Mouse (Mus musculus) hindbrain, embryonic 10.5 days (tissue): ENCODE data around the gene Ugt1a6a. TPM values are rescaled to one million over a fixed set of nuclear protein-coding genes. Genes with fewer than 3 reads are reported as not detected.

Experiments used
- DNase-seq: peaks from one replicate; pipeline ENCODE4 v3.0.0-alpha.2; 2017; ENCODE audit warnings: low spot score
- H3K27ac ChIP-seq: fragments of 300-500 bp; sonication (generic); 2 replicates; pipeline ENCODE4 v1.5.1; 2016; ENCODE audit warnings: mild to moderate bottlenecking, moderate library complexity
- H3K27me3 ChIP-seq: fragments of 300-500 bp; sonication (generic); 2 replicates; pipeline ENCODE4 v1.6.1; 2016; ENCODE audit warnings: mild to moderate bottlenecking; ENCODE audit not compliant: poor library complexity, insufficient read depth, severe bottlenecking
- H3K36me3 ChIP-seq: fragments of 300-500 bp; sonication (generic); 2 replicates; pipeline ENCODE4 v1.6.1; 2016; ENCODE audit warnings: mild to moderate bottlenecking, moderate library complexity
- H3K4me1 ChIP-seq: fragments of 300-500 bp; sonication (generic); replicated peaks from 2 replicates; pipeline ENCODE4 v1.6.1; 2016; ENCODE audit warnings: mild to moderate bottlenecking
- H3K4me3 ChIP-seq: fragments of 300-500 bp; sonication (generic); 2 replicates; pipeline ENCODE4 v1.5.1; 2016; ENCODE audit warnings: mild to moderate bottlenecking, moderate library complexity
- H3K9me3 ChIP-seq: fragments of 300-500 bp; sonication (generic); 2 replicates; pipeline ENCODE4 v1.6.1; 2016; ENCODE audit warnings: mild to moderate bottlenecking, moderate library complexity
- WGBS: fragments of 180-500 bp; shearing (Covaris S2); methylation state at CpG from one replicate; pipeline ENCODE4 v1.1.7; 2016; 5-methylcytosine and 5-hydroxymethylcytosine counted together
- polyA plus RNA-seq: library from polyadenylated mRNA; unstranded; fragments of >200 nt; fragmentation: Nextera tagmentation; extraction: Ambion mirVana; gene quantifications from 2 replicates; pipeline ENCODE4 v1.2.1, GENCODE M21; 2016

The Ugt1a6a gene
- polyA plus RNA-seq, 1 experiment from 2014 or later, result 0.31 TPM

DNA sequence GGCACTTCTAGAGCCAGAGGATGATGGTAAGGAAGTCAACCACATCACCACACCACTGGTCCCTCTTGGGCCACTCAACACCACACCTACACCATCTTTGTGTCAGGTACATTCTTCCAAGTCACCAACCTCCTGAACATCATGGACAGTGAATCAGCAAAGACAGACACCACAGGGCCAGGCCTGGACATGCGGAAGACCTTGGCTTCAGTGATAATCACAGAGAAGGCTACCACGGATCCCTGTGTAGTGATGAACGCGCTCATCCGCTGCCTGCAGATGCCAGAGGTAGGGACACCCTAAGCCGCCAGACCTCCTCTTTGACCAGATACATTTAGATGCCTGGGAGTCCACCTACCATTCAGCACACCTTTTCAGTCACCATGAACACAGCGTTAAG is 93.5 kb downstream of the Ugt1a6a start:
- no peak overlapping the region for H3K4me3 ChIP-seq
- H3K27ac ChIP-seq, result no peak overlapping the region
- H3K4me1 ChIP-seq, result no peaks in the 10 kb centered on the region
- 69% methylated on average over 7 of the region's 7 CpGs for WGBS
- no peaks in the 10 kb centered on the region for H3K36me3 ChIP-seq
- peaks cover 79% of the 10 kb centered on the region for H3K9me3 ChIP-seq
- no peaks in the 10 kb centered on the region for H3K27me3 ChIP-seq
- DNase-seq, result no peak

- peaks cover 93% of the 10 kb centered on the region for H3K9me3 ChIP-seq
- no peak for DNase-seq
- H3K27ac ChIP-seq, result no peak overlapping the region
- no peaks in the 10 kb centered on the region for H3K27me3 ChIP-seq
- H3K4me1 ChIP-seq, result no peaks in the 10 kb centered on the region
- 76% methylated on average over 3 of the region's 3 CpGs for WGBS
- H3K4me3 ChIP-seq, result no peak overlapping the region
- no peaks in the 10 kb centered on the region for H3K36me3 ChIP-seq
Observed at GRCm38 (mm10) chr1:88229566-88229965, 95.0 kb downstream of the Ugt1a6a start.

DNA sequence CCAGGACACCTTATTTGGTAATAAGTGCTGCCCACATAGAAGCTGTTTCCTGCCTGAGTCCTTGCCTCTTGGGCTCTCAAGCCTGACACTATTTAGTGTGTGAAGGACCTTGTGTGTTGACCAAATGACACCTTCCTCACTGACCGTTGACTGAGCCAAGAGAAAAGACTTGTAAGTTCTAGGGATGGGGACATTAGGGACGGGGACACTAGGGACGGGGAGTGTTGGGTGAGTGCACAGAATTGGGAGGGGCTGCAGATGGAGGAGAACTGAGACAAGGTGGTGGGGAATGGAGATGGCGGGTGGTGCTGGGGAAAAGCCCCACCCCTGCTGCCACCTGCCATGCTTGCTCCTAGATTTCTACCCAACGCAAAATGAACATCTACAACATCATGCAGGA is 95.4 kb downstream of the Ugt1a6a start:
- no peaks in the 10 kb centered on the region for H3K4me1 ChIP-seq
- H3K4me3 ChIP-seq, result no peak overlapping the region
- 87% methylated on average over 5 of the region's 5 CpGs for WGBS
- H3K27me3 ChIP-seq, result no peaks in the 10 kb centered on the region
- H3K9me3 ChIP-seq, result peaks cover 98% of the 10 kb centered on the region
- DNase-seq, result no peak
- no peaks in the 10 kb centered on the region for H3K36me3 ChIP-seq
- H3K27ac ChIP-seq, result no peak overlapping the region

- no peaks in the 10 kb centered on the region for H3K27me3 ChIP-seq
- 74% methylated on average over 7 of the region's 7 CpGs for WGBS
- DNase-seq, result no peak
- H3K27ac ChIP-seq, result no peak overlapping the region
- no peaks in the 10 kb centered on the region for H3K4me1 ChIP-seq
- no peaks in the 10 kb centered on the region for H3K36me3 ChIP-seq
- H3K9me3 ChIP-seq, result peaks cover 100% of the 10 kb centered on the region
- H3K4me3 ChIP-seq, result no peak overlapping the region
Observed at GRCm38 (mm10) chr1:88230421-88230820, 95.8 kb downstream of the Ugt1a6a start.

DNA sequence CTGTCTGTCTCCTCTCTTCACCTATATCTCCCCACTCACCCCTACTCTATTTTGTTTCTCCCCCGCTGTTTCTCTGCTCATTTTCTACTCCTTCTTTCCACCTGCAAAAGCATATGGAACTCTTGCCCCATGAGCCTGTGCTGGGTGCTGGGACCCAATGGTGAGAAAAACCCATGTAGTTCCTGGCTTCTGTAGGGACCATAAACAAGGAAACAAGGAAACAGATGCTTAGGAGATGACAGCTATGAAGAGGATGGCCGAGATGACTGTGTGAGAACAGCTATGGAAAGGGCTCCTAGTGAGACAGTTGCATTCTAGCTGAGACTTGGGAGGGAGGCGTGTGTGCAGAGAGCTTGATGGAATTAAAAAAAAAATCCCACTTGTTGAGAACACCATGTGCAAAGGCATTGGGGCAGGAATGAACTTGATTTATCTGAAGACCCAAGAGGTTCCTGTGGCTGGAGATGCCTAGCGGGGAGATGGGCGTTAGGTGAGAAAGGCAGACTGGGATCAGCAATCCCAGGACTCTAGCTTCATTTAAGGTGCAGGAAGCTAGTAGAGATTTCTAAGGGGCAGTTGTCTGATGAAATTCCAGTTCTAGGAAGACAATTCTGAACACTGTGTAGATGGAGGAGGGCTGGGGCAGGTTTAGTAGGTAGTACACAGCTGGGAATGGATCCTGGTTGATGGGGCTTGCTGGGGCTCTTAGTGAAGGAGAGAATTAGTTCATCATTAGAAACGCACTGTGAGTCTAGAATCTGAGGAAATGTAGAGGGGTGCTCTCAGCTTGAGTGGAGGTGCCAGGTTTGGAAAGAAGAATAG is 96.6 kb downstream of the Ugt1a6a start:
- H3K4me1 ChIP-seq, result no peaks in the 10 kb centered on the region
- H3K27me3 ChIP-seq, result no peaks in the 10 kb centered on the region
- H3K4me3 ChIP-seq, result no peak overlapping the region
- no peak overlapping the region for H3K27ac ChIP-seq
- peaks cover 100% of the 10 kb centered on the region for H3K9me3 ChIP-seq
- H3K36me3 ChIP-seq, result no peaks in the 10 kb centered on the region
- no peak for DNase-seq
- WGBS, result 76% methylated on average over 6 of the region's 6 CpGs

GRCm38 (mm10) chr1:88231803-88232499 is 97.3 kb downstream of the Ugt1a6a start:
- 68% methylated on average over 7 of the region's 7 CpGs for WGBS
- DNase-seq, result no peak

GRCm38 (mm10) chr1:88232664-88233380 is 98.2 kb downstream of the Ugt1a6a start:
- WGBS, result 60% methylated on average over 3 of the region's 3 CpGs
- H3K27me3 ChIP-seq, result no peaks in the 10 kb centered on the region
- no peak overlapping the region for H3K27ac ChIP-seq
- H3K9me3 ChIP-seq, result peaks cover 98% of the 10 kb centered on the region
- no peak for DNase-seq
- H3K4me1 ChIP-seq, result no peaks in the 10 kb centered on the region
- no peak overlapping the region for H3K4me3 ChIP-seq
- H3K36me3 ChIP-seq, result no peaks in the 10 kb centered on the region

More at GRCm38 (mm10) chr1:88231803-88232499, 97.3 kb downstream of the Ugt1a6a start:
- H3K9me3 ChIP-seq, result peaks cover 98% of the 10 kb centered on the region
- no peaks in the 10 kb centered on the region for H3K36me3 ChIP-seq
- no peak overlapping the region for H3K27ac ChIP-seq
- no peaks in the 10 kb centered on the region for H3K27me3 ChIP-seq
- H3K4me1 ChIP-seq, result no peaks in the 10 kb centered on the region
- no peak overlapping the region for H3K4me3 ChIP-seq

GRCm38 (mm10) chr1:88233421-88234247 is 99.0 kb downstream of the Ugt1a6a start:
- no peaks in the 10 kb centered on the region for H3K27me3 ChIP-seq
- peaks cover 98% of the 10 kb centered on the region for H3K9me3 ChIP-seq
- H3K36me3 ChIP-seq, result no peaks in the 10 kb centered on the region
- no peak overlapping the region for H3K27ac ChIP-seq
- DNase-seq, result no peak
- 70% methylated on average over 14 of the region's 14 CpGs for WGBS
- no peaks in the 10 kb centered on the region for H3K4me1 ChIP-seq
- H3K4me3 ChIP-seq, result no peak overlapping the region

DNA sequence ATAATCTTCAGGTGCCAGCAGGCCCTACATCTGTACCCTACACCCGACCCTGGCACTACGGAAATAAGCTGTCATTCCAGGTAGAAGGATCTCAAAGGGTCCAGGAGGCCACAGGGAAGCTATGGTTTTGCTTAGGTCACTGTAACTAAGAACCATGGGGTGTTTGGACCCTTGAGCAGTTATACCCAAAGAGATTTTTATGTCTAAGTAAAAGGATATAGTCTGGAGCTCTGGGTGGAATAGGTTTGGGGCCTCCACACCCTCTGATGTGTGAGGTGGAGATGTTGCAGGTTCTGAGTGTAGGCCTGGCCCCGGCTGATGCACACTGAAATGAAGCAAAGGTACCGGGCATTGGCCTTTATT is 99.6 kb downstream of the Ugt1a6a start:
- no peak for DNase-seq
- no peaks in the 10 kb centered on the region for H3K4me1 ChIP-seq
- peaks cover 98% of the 10 kb centered on the region for H3K9me3 ChIP-seq
- 68% methylated on average over 4 of the region's 4 CpGs for WGBS
- no peaks in the 10 kb centered on the region for H3K36me3 ChIP-seq
- H3K27ac ChIP-seq, result no peak overlapping the region
- H3K4me3 ChIP-seq, result no peak overlapping the region
- H3K27me3 ChIP-seq, result no peaks in the 10 kb centered on the region

DNA sequence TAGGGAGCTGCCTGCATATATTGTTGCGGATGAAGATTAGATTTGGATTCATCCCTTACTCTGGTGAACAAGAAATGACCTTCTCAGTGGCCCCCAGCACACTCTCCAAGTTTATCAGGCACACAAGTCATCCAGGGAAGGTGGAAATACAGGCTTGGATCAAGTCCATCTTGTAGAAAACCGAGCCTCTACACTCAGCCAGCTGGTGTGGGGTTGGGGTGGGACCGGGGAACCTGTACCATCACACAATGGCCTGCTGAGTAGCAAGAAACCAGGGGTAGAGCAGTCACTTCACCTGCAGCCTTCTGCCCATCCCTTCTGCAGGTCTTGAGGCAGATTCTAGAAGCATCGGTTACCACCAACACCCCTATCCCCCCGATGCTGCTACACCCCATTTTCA is 100.0 kb downstream of the Ugt1a6a start:
- WGBS, result 48% methylated on average over 5 of the region's 5 CpGs

GRCm38 (mm10) chr1:88235046-88235893 is 100.7 kb downstream of the Ugt1a6a start:
- DNase-seq, result no peak
- Histone ChIP-seq H3K9me3 (peaks cover 98% of the 10 kb centered on the region), H3K27ac (no peak overlapping the region), H3K36me3 (no peaks in the 10 kb centered on the region), H3K27me3 (no peaks in the 10 kb centered on the region), H3K4me1 (no peaks in the 10 kb centered on the region), H3K4me3 (no peak overlapping the region)
- WGBS, result 65% methylated on average over 11 of the region's 11 CpGs

More for the DNA sequence above, 100.0 kb downstream of the Ugt1a6a start:
- Histone ChIP-seq H3K4me3 (no peak overlapping the region), H3K27ac (no peak overlapping the region), H3K27me3 (no peaks in the 10 kb centered on the region), H3K4me1 (no peaks in the 10 kb centered on the region), H3K36me3 (no peaks in the 10 kb centered on the region), H3K9me3 (peaks cover 98% of the 10 kb centered on the region)
- no peak for DNase-seq
